Mouse (Mus musculus) hindbrain, embryonic 15.5 days (tissue): ENCODE measurements at regions not wholly inside any gene's neighbourhood (a gene's known extent, or its start where the extent isn't known, plus 50 kb on each side); places are given as distances from the start of the nearest gene placed in this dataset.

Experiments used
- ATAC-seq: fragments of 200-750 bp; cut with Nextera tagmentation; 2 replicates; pipeline ENCODE4 v1.8.0; 2017; ENCODE audit warnings: low read depth, moderate number of reproducible peaks, moderate TSS enrichment; ENCODE audit not compliant: low FRiP score
- H3K27ac ChIP-seq: fragments of 300-500 bp; sonication (generic); replicated peaks from 2 replicates; pipeline ENCODE4 v1.5.1; 2015; ENCODE audit warnings: mild to moderate bottlenecking, inconsistent platforms
- H3K27me3 ChIP-seq: fragments of 300-500 bp; sonication (generic); 2 replicates; pipeline ENCODE4 v1.6.1; 2015; ENCODE audit warnings: control low read depth, inconsistent platforms
- H3K36me3 ChIP-seq: fragments of 300-500 bp; sonication (generic); 2 replicates; pipeline ENCODE4 v1.6.1; 2015; ENCODE audit warnings: control low read depth, inconsistent platforms
- H3K4me1 ChIP-seq: fragments of 300-500 bp; sonication (generic); replicated peaks from 2 replicates; pipeline ENCODE4 v1.6.1; 2015; ENCODE audit warnings: control low read depth, inconsistent platforms
- H3K4me2 ChIP-seq: fragments of 300-500 bp; sonication (generic); 2 replicates; pipeline ENCODE4 v1.6.1; 2015; ENCODE audit warnings: moderate library complexity, mild to moderate bottlenecking, inconsistent platforms
- H3K4me3 ChIP-seq: fragments of 300-500 bp; sonication (generic); 2 replicates; pipeline ENCODE4 v1.5.1; 2015; ENCODE audit warnings: mild to moderate bottlenecking, inconsistent platforms
- H3K9ac ChIP-seq: fragments of 300-500 bp; sonication (generic); 2 replicates; pipeline ENCODE4 v1.6.1; 2015; ENCODE audit warnings: inconsistent platforms
- H3K9me3 ChIP-seq: fragments of 300-500 bp; sonication (generic); 2 replicates; pipeline ENCODE4 v1.6.1; 2016; ENCODE audit warnings: control low read depth, inconsistent platforms
- WGBS: fragments of 180-500 bp; shearing (Covaris S2); methylation state at CpG from one replicate; pipeline ENCODE4 v1.1.7; 2015; 5-methylcytosine and 5-hydroxymethylcytosine counted together

DNA sequence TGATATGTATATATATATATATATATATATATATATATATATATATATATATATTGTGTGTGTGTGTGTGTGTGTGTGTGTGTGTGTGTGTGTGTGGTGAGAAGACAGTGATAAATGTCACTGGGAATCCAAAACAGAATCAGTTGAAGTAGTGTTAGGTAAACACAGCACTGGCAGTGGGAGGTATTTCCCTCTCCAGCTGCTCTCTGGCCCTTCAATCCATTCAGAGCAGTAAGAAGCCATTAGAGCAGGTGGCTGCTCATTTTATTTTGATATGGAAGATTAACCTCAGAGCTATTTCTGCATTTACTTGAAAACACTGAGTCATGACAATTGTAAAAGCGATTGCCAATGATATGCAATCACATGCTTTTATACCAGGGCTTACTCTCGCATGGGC is 2350.1 kb upstream of the Pcdh20 start:
- H3K4me2 ChIP-seq: no peak overlapping the region
- WGBS: 59% methylated on average over 2 of the region's 2 CpGs
- no peaks in the 10 kb centered on the region for H3K27me3 ChIP-seq
- H3K9me3 ChIP-seq: no peaks in the 10 kb centered on the region
- no peak overlapping the region for H3K4me3 ChIP-seq
- ATAC-seq: 0 out of 2 replicates have a peak, but pooled peaks have one; percentile 45
- H3K36me3 ChIP-seq: no peaks in the 10 kb centered on the region
- H3K4me1 ChIP-seq: no peaks in the 10 kb centered on the region
- H3K27ac ChIP-seq: no peak overlapping the region
- H3K9ac ChIP-seq: no peak overlapping the region

DNA sequence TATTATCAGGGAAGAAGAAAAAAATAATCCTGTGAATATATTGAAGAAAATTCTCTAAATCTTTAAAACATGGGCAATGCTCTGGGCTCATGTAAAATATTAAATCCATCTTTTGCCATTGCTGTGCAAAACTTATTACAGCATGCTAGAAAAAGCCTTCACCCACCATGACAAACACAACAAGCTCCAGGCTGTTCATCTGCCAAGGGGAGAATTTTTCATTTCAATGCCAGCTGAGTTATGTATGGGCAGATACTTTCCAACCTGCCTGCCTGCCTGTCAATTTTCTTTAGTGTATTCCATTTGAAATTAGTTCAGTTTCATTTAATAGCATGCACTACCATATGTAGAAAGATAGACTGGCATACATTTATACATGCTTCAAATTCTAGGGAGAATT is 2339.0 kb upstream of the Pcdh20 start:
- Histone ChIP-seq H3K27ac (no peak overlapping the region), H3K9ac (no peak overlapping the region), H3K4me1 (no peaks in the 10 kb centered on the region), H3K36me3 (no peaks in the 10 kb centered on the region), H3K4me3 (no peak overlapping the region), H3K9me3 (no peaks in the 10 kb centered on the region), H3K27me3 (no peaks in the 10 kb centered on the region), H3K4me2 (no peak overlapping the region)
- no peak for ATAC-seq

- Histone ChIP-seq H3K36me3 (no peaks in the 10 kb centered on the region), H3K9me3 (no peaks in the 10 kb centered on the region), H3K4me3 (no peak overlapping the region), H3K27ac (no peak overlapping the region), H3K9ac (no peak overlapping the region), H3K4me1 (no peaks in the 10 kb centered on the region), H3K4me2 (no peak overlapping the region), H3K27me3 (no peaks in the 10 kb centered on the region)
- 94% methylated on average over 5 of the region's 5 CpGs for WGBS
- no peak for ATAC-seq
Measured at GRCm38 (mm10) chr14:90789718-90790496, 2318.7 kb upstream of the Pcdh20 start.
